Mouse (Mus musculus) gastrocnemius, postnatal 10 days (tissue): Measurements from ENCODE around the gene Smagp. TPM values are rescaled to one million over a fixed set of nuclear protein-coding genes. Genes with fewer than 3 reads are reported as not detected.

Experiments used
- DNase-seq: peaks from one replicate; pipeline ENCODE4 v3.0.0; 2021; ENCODE audit warnings: mixed read lengths
- microRNA-seq, 2 experiments: library from miRNA; unstranded; fragments of <30 nt; microRNA quantifications; one replicate each; pipeline ENCODE4 v1.2.0; 2021
- total RNA-seq, 2 experiments: library from RNA; stranded (reverse); gene quantifications; 2 replicates each; pipeline ENCODE4 v1.2.3; 2021

Gene Smagp
- total RNA-seq, 2 experiments from 2014 or later = 6.5 to 8.6 TPM

DNA sequence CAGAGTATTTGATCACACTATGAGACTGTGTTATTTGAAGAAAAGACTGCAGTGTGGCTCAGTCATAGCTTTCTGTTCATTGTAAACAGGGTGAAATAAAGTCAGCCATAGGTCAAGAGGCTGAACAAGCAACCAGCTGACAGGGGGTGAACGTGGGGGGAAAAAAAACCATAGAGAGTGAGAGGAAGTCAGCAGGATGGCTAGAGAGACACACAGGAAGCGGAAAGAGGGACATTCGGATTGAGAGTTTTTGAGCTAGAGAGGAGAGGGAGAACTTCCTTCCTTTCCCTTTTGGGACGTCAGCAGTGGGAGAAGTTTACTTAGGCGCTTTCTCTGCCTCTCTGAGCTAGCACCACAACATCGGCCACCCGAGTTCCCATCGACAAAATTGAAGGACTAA, 46.3 kb downstream of the Smagp start:
- no peak for DNase-seq

DNA sequence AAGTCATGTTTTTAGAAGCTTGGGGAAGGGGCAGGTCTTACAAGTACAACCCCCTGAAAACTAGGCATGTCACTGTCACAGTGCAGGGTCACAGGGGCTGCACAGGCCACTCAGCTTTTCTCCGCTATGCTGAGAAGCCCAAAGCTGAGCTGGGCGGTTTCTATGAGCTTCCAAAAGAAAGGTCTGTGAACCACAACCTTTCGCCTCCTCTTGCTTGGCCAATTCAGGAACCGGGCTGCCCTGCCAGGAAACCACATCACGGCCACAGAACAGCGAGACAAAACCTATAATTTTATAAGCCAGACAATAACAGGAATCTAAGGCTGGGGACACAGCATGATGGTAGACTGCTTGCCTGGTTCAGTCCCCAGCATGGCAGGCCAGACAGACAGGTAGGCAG, 48.4 kb downstream of the Smagp start:
- no peak for DNase-seq

DNA sequence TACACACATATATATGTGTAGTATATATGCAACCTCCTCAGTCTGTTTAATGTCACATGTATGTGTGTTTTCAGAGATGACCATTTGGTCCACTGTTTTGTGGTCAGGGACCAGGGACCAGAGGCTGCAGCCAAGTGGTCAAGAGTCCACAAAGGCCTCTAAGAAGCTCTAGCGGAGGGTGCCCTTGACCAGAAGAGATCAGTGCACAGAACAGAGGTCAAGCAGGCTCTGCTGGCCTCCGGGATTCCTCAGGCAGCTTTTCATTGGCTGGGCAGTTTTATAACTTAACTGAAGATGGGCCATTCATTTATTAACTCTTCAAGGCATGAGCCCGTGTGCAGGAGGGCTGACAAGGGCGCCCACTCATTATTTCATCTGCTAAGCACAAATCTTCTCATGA, 49.6 kb downstream of the Smagp start:
- no peak for DNase-seq

DNA sequence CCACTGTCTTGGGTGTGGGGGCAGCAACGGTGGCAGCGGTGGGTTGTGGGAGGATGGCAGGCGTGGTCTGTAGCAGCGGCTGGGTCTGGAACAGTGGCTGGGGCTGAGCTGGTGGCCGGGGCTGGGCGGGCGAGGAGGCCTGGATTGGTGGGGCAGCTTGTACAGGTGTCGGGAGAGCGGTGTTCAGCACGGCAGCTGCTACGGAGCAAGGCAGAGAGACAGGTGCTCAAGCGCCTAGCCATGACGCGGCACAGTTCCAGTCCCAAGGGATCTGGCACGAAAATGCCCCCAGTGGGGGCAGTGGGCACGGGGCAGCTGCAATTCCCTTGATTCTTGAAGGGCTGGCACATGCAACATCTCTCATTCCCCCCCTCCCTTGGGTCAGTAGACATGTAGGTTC, 50.8 kb downstream of the Smagp start:
- no peak for DNase-seq

DNA sequence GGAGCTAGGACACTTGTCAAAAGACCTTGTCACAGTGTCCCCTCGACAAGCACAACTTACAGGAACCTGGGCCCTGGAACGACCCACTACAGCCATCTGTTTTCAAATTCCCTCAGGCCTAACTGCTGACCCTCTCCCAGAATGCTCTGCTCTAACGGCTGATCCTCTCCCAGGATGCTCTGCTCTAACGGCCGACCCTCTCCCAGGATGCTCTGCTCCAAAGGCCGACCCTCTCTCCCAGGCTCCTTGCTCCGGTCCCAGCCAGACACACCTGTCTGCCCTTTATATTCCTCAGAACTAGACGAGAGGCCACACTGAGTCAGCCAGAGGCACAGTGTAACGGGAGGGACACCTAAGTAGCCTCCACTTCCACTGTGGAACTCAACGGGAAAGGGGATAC, 56.6 kb downstream of the Smagp start:
- DNase-seq = no peak

DNA sequence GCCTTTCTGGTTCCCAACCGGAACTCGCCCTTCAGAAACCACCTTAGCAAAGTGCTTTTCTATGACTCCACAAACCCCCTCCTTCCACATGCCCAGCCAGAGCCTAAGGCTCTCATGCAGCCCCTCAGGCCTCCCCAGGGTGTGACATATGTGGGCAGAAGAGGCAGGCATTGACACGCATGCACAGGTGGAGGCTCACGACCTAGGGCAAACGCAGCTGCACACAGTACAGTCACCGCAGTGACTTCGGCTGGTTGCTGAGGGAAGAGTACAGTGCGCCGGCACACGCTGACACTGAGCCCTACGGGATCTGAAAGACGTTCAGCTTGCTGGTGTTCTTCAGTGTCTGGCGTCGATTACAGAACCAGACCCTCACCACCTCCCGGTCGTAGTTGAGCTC, 58.8 kb downstream of the Smagp start:
- DNase-seq = no peak

DNA sequence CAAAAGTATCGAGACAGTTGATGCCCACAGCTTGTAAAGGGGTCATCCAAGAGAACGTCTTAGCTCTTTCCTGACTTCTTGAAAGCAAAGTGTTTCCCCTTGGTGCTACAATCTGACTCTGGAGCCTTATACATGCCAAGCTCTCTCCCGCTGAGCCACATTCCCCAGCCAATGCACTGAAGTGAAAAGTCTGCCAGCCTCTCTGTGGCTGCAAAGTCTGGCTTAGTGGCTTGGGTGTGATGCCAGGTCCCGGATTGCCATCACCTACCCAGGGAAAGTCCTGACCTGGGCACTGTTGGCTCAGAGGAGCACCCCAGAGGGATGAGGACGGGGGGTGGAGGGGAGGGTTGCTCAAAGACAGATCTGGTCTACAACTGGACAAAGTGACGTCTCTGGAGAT, 59.9 kb downstream of the Smagp start:
- DNase-seq = no peak

DNA sequence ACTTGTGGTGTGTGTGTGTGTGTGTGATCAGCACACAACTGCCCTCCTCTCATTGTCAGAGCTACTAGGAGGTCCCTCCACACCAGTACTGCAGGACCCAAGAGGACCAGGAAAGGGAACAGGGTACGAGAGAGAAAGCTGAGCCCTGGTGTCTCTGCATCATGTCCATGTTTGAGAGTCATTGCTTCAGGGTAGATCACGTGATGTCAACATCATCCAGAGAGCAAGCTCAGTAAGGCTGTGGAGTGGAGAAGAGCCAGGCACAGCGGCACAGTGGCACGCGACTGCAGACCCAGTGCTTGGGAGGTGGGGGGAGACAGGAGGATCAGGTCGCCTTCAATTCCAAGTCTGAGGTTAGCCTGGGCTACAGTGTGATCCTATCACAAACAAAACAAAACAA, 60.3 kb downstream of the Smagp start:
- no peak for DNase-seq

DNA sequence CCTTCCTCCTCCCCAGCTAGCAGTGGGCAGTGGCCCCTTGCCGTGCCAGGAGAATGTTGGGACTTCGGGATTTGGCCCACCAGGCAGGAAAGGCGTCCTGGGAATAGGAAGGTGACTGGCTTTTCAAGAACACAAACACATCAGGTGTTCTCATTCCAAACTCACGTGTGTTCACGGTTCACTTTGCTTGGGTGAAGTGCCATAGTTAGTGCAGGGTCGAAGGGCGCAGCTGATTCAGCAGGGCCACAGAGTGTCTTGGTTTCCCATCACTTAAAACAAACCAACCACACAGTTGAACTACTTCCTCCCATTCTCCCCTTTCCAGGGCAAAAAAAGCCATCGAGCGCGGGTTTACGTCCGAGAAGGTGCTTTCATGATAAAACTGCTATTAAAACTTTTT, 61.4 kb downstream of the Smagp start:
- no peak for DNase-seq

DNA sequence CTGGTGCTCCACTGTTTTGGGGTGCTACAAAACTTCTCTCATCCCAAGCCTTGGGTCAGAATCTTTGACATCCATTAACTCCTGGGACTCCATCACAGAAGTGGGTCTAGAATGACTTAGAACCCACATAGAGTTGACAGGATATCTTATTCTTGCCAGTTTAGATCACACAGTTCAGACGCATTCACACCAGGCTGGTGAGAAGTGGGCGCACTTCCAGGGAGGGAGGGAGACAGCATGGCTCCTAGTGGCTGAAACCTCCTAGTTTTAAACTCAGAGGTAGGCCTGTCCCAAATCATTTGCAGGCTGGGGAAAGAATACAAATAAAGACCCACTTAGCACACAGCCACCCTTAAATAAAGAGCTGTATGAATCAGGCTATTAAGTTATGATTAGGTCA, 62.4 kb downstream of the Smagp start:
- DNase-seq = peak; percentile 32

DNA sequence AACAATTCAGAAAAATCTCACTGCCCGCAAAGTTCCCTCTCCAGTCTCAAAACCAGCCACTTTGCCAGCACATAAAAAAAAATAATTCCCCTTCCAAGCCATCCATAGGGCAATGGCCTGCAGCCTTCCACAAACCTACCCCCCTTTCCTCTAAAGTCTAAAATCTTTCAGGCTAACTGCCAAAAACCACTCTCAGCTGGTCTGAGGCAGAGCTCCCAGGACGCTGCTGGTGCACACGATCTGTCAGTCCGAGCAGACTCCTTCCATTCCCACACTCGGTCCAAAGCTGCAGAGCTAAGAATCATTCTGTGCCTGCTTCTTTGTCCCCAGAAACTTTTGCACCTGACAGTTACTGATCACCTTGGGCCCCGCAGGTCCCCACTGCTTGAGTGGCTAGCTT, 62.8 kb downstream of the Smagp start:
- no peak for DNase-seq

Small RNA genes within 50 kb of the gene (microRNA-seq; reads per million reads assigned to microRNA genes)
- gene Mir6961 = 0 reads per million in 2 experiments

Other genes with a start within 250 kb of the Smagp start
- under 1 TPM in 1 of 2 experiments, not detected in 1; 0.18 TPM for gene Gm5475, start 214.8 kb downstream of the Smagp start, total RNA-seq
- 10 to 100 TPM; 23.3 to 31.9 TPM for gene Slc11a2, start 211.9 kb downstream of the Smagp start, total RNA-seq
- 10 to 100 TPM; 11.1 to 15.7 TPM for gene Letmd1, start 167.9 kb downstream of the Smagp start, total RNA-seq
- 1 to 10 TPM; 2.6 to 4.4 TPM for gene Csrnp2, start 141.5 kb downstream of the Smagp start, total RNA-seq
- gene Tfcp2, start 84.9 kb downstream of the Smagp start, total RNA-seq = 10 to 100 TPM; 13.1 to 16.1 TPM
- 10 to 100 TPM; 11.1 to 13.2 TPM for gene Pou6f1, start 37.0 kb downstream of the Smagp start, total RNA-seq
- 10 to 100 TPM; 64.8 to 67.8 TPM for gene Dazap2, start 21.6 kb downstream of the Smagp start, total RNA-seq
- 1 to 10 TPM in 1 of 2 experiments, under 1 TPM in 1; 0.59 to 2.0 TPM for gene Bin2, start 32.6 kb upstream of the Smagp start, total RNA-seq
- 1 to 10 TPM in 1 of 2 experiments, not detected in 1; 1.2 TPM for gene Cela1, start 51.0 kb upstream of the Smagp start, total RNA-seq
- gene Galnt6, start 92.4 kb upstream of the Smagp start, total RNA-seq = 1 to 10 TPM in 1 of 2 experiments, under 1 TPM in 1; 0.23 to 1.6 TPM
- gene Slc4a8, start 124.8 kb upstream of the Smagp start, total RNA-seq = 1 to 10 TPM; 1.7 to 2.4 TPM
- gene Scn8a, start 232.9 kb upstream of the Smagp start, total RNA-seq = under 1 TPM; 0.72 to 0.92 TPM